Mouse (Mus musculus) MEL (cell line): ENCODE results near the gene Rln3.

ENCODE experiments used
- CTCF ChIP-seq, 3 experiments: IDR thresholded peaks in 2 of 3; conservative IDR thresholded peaks in 1 of 3; 2 replicates each; pipeline ENCODE4 v1.5.1; 2011 to 2012; ENCODE audit warnings: low read length in 3 of 3, low read depth in 2 of 3, mild to moderate bottlenecking in 2 of 3, improper control_type of control experiment in 1 of 3, inconsistent platforms in 1 of 3, mixed read lengths in 1 of 3, moderate library complexity in 1 of 3; ENCODE audit not compliant: control insufficient read depth in 1 of 3, insufficient read depth in 1 of 3, poor library complexity in 1 of 3, severe bottlenecking in 1 of 3
- EP300 ChIP-seq, 2 experiments: IDR thresholded peaks; 2 replicates each; pipeline ENCODE4 v1.6.1; 2011; ENCODE audit warnings: improper control_type of control experiment in 2 of 2, low read length in 2 of 2, low read depth in 1 of 2, mild to moderate bottlenecking in 1 of 2
- ETS1 ChIP-seq: IDR thresholded peaks from 2 replicates; pipeline ENCODE4 v1.6.1; 2012; ENCODE audit warnings: low read depth, mild to moderate bottlenecking, inconsistent platforms, low read length, improper control_type of control experiment, moderate library complexity
- HCFC1 ChIP-seq: IDR thresholded peaks from 2 replicates; pipeline ENCODE4 v1.6.1; 2012; ENCODE audit warnings: low read depth, mild to moderate bottlenecking, inconsistent platforms, low read length, improper control_type of control experiment, moderate library complexity
- POLR2A ChIP-seq, 2 experiments: IDR thresholded peaks; 2 replicates each; pipeline ENCODE4 v1.6.1; 2011 to 2012; ENCODE audit warnings: low read length in 2 of 2, mild to moderate bottlenecking in 2 of 2, control low read depth in 1 of 2, improper control_type of control experiment in 1 of 2, low read depth in 1 of 2, moderate library complexity in 1 of 2; ENCODE audit not compliant: control insufficient read depth in 1 of 2, insufficient read depth in 1 of 2, poor library complexity in 1 of 2
- RAD21 ChIP-seq: IDR thresholded peaks from 2 replicates; pipeline ENCODE4 v1.6.1; 2011; ENCODE audit warnings: mild to moderate bottlenecking, low read depth, low read length, improper control_type of control experiment
- TBP ChIP-seq: IDR thresholded peaks from 2 replicates; pipeline ENCODE4 v1.8.0; 2011; ENCODE audit warnings: low read depth, low read length, improper control_type of control experiment

DNA sequence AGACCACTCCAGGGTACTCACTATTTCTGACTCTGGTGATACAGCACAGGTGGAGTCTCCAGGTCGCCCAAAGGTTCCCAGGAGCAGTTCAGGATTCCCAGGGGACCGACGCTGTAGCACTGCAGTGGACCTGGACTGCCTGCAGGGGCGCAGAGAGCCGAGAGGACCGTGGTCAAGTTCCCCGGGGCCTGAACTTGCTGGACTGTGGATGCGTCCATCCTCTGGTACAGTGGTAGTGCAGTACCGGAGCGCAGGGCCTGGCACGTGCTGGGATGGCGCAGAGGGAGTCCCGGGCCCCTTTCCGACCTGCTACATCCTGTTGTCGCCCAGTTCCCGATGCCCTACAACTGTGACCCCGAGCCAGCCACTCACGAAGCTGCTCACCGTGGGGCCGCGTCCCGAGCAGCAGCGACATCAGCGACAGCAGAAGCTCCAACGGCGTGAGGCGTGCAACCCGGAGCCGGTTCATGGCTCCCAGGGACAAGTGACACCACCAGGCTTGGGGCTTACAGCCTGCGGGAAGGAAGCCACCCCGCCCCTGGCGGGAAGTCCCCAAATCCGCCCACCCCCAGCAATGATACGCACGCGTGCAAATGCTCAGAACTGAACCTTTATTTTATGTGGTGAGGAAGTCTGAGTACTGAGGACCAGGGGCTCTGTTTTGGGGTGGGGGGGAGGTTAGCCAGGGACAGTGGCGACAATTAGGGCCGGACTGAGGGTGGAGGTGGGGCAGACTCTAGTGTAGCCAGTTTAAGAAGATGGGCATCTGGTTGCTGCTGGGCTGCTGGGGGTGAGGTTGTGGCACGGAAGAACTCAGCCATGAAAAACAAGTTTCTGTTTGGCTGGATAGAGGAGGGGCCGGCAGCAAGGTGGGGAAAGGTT is 2.5 kb downstream of the Rln3 start, which contains the start of gene Il27ra:
- TF ChIP-seq CTCF (IDR thresholded peaks at IDR 0.05 in 2 of 3, conservative IDR thresholded peaks at IDR 0.05 in 1 of 3; ENCODE audit: control insufficient read depth in 1 of 3, insufficient read depth in 1 of 3, low read depth in 2 of 3, low read length in 3 of 3, poor library complexity in 1 of 3, severe bottlenecking in 1 of 3) (peak; percentile 53 to 68 (median 57)), RAD21 (no peak), ETS1 (peak; percentile 41; the same call in 1 of the 2 replicates), EP300 (IDR thresholded peaks at IDR 0.05; ENCODE audit: low read depth in 1 of 2, low read length in 2 of 2) (no peak), TBP (peak; percentile 77), POLR2A (IDR thresholded peaks at IDR 0.05; ENCODE audit: control insufficient read depth in 1 of 2, insufficient read depth in 1 of 2, low read depth in 1 of 2, low read length in 2 of 2, poor library complexity in 1 of 2) (peak; percentile 85 to 86), HCFC1 (peak; percentile 79)
